Mouse (Mus musculus): Measurements from ENCODE around the gene Schip1. TPM values are rescaled to one million over a fixed set of nuclear protein-coding genes. Genes with fewer than 3 reads are reported as not detected.

Schip1 gene
- polyA plus RNA-seq, 1 experiment from 2014 or later: 39.7 TPM

DNA sequence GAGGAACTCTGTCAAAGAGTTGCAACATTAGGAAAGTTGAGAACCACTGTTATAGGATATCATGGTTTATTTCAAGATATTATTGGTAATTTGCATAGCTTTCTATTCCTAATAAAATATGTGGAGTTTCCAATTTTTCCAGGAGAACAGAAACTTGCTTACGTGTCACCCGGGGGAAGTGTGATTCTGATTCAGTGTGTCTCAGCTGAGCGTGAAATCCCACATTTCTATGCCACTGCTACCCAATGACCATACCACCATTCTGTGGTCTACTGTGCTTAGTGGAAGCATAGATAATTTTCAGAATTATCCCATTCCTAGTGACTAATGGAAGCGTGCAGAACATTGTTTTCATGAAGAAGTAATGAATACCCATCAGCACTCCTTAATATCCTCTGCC lies 532.3 kb downstream of the Schip1 start:
- WGBS: 94% methylated on average over 4 of the region's 4 CpGs
- no peak overlapping the region for H3K27ac ChIP-seq (replicated peaks)
- no peak overlapping the region for H3K4me3 ChIP-seq
- no peaks in the 10 kb centered on the region for H3K9me3 ChIP-seq (replicated peaks)
- no peak for DNase-seq (ENCODE audit: low spot score)
- H3K36me3 ChIP-seq: no peaks in the 10 kb centered on the region
- peaks cover 21% of the 10 kb centered on the region for H3K4me1 ChIP-seq
- no peaks in the 10 kb centered on the region for H3K27me3 ChIP-seq (ENCODE audit: low read depth, poor library complexity, severe bottlenecking)

GRCm38 (mm10) chr3:68602891-68603290 lies 538.3 kb downstream of the Schip1 start:
- no peaks in the 10 kb centered on the region for H3K27me3 ChIP-seq (ENCODE audit: low read depth, poor library complexity, severe bottlenecking)
- peaks cover 6% of the 10 kb centered on the region for H3K4me1 ChIP-seq
- H3K36me3 ChIP-seq: 0 out of 2 replicates have a peak, but pooled peaks cover 3% of the 10 kb centered on the region
- WGBS: 93% methylated on average over 9 of the region's 9 CpGs
- DNase-seq (ENCODE audit: low spot score): no peak
- no peaks in the 10 kb centered on the region for H3K9me3 ChIP-seq (replicated peaks)
- H3K27ac ChIP-seq (replicated peaks): no peak overlapping the region
- H3K4me3 ChIP-seq: no peak overlapping the region

- no peak for DNase-seq (ENCODE audit: low spot score)
- Histone ChIP-seq H3K27me3 (ENCODE audit: low read depth, poor library complexity, severe bottlenecking) (no peaks in the 10 kb centered on the region), H3K4me3 (no peak overlapping the region), H3K27ac (replicated peaks) (no peak overlapping the region), H3K9me3 (replicated peaks) (no peaks in the 10 kb centered on the region), H3K36me3 (0 out of 2 replicates have a peak, but pooled peaks cover 3% of the 10 kb centered on the region), H3K4me1 (peaks cover 6% of the 10 kb centered on the region)
- WGBS: 75% methylated on average over 10 of the region's 10 CpGs
These were observed 539.9 kb downstream of the Schip1 start for GRCm38 (mm10) chr3:68604467-68604866.

DNA sequence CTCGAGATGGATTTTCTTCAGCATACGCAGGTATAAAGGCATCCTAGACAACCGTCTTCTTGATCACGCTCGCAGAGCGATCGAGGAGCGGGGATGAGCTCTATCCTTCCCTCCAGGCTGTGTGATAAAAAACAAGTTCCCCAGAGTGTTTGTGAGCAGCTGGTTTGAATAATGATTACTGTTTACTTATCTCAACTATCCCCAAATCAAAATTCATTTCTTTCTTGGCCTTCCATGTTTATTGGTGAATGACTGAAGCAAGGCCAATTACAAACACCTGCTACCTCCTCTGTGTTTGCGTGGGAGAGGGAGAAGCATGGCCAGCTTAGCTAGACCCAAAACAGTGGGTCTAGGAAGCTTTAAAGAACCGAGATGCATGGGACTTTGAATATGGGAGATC lies 540.4 kb downstream of the Schip1 start:
- Histone ChIP-seq H3K4me1 (peaks cover 6% of the 10 kb centered on the region), H3K36me3 (0 out of 2 replicates have a peak, but pooled peaks cover 3% of the 10 kb centered on the region), H3K27me3 (ENCODE audit: low read depth, poor library complexity, severe bottlenecking) (no peaks in the 10 kb centered on the region), H3K9me3 (replicated peaks) (no peaks in the 10 kb centered on the region), H3K27ac (replicated peaks) (no peak overlapping the region), H3K4me3 (no peak overlapping the region)
- no peak for DNase-seq (ENCODE audit: low spot score)
- WGBS: 87% methylated on average over 10 of the region's 10 CpGs

DNA sequence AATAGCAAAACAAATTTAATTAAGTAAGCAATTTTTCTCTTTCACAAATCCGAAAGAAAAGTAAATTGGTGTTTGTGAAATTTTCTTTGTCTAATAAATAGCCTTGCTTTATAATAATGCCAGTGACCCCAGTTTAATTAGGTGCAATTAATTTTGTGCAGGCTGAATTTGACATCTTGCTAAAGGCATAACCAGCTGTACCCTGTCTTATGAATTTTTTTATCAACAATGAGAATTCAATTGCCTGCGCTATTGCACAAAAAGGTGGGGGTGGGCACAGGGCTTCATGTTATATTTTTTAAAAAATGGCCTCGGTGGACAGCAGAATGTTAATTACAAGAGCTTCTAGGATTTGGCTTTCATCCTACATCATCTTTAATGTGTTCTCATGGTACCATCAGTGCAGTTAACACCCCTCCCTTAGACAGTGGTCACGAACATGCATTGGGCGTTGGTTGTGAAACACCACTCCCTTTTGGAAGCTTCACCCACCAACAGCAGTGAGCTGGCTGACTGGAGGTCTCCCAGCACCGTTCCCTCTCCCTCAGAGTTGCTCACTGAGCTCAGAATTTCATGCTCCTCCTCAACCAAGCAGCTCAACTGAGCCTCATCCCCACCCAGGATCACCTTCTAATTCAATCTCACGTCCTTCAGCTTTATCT lies 541.5 kb downstream of the Schip1 start:
- peaks cover 6% of the 10 kb centered on the region for H3K4me1 ChIP-seq
- no peak overlapping the region for H3K4me3 ChIP-seq
- H3K27me3 ChIP-seq (ENCODE audit: low read depth, poor library complexity, severe bottlenecking): no peaks in the 10 kb centered on the region
- DNase-seq (ENCODE audit: low spot score): no peak
- H3K36me3 ChIP-seq: 0 out of 2 replicates have a peak, but pooled peaks cover 3% of the 10 kb centered on the region
- 93% methylated on average over 7 of the region's 7 CpGs for WGBS
- no peak overlapping the region for H3K27ac ChIP-seq (replicated peaks)
- no peaks in the 10 kb centered on the region for H3K9me3 ChIP-seq (replicated peaks)

DNA sequence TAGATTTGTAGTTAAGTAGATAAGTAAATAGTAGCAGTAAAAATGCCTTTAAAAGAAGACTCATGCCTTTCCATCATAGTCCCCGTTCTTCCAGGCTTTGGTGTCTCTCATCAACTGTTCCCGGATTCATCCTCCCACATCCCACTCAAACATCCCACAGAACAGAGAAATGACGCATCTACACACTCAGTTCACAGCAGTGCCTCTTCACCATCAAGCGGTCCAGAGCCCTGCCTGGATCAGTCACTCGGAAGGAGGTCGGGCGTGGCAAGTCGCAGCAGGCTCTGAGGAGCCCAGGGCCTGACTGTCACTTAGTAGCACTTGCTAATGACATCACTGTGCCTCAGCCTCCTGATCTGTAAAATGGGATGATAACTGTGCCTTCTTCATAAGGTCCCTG lies 542.1 kb downstream of the Schip1 start:
- Histone ChIP-seq H3K27ac (replicated peaks) (no peak overlapping the region), H3K4me1 (peaks cover 5% of the 10 kb centered on the region), H3K4me3 (no peak overlapping the region), H3K27me3 (ENCODE audit: low read depth, poor library complexity, severe bottlenecking) (no peaks in the 10 kb centered on the region), H3K36me3 (0 out of 2 replicates have a peak, but pooled peaks cover 3% of the 10 kb centered on the region), H3K9me3 (replicated peaks) (no peaks in the 10 kb centered on the region)
- DNase-seq (ENCODE audit: low spot score): no peak
- WGBS: 95% methylated on average over 8 of the region's 8 CpGs

- WGBS: 94% methylated on average over 8 of the region's 8 CpGs
- Histone ChIP-seq H3K27me3 (ENCODE audit: low read depth, poor library complexity, severe bottlenecking) (no peaks in the 10 kb centered on the region), H3K27ac (replicated peaks) (no peak overlapping the region), H3K4me3 (no peak overlapping the region), H3K4me1 (no peaks in the 10 kb centered on the region; the same call in 1 of the 2 replicates), H3K36me3 (0 out of 2 replicates have a peak, but pooled peaks cover 3% of the 10 kb centered on the region), H3K9me3 (replicated peaks) (no peaks in the 10 kb centered on the region)
- no peak for DNase-seq (ENCODE audit: low spot score)
These were observed 542.7 kb downstream of the Schip1 start for GRCm38 (mm10) chr3:68607336-68607735.

DNA sequence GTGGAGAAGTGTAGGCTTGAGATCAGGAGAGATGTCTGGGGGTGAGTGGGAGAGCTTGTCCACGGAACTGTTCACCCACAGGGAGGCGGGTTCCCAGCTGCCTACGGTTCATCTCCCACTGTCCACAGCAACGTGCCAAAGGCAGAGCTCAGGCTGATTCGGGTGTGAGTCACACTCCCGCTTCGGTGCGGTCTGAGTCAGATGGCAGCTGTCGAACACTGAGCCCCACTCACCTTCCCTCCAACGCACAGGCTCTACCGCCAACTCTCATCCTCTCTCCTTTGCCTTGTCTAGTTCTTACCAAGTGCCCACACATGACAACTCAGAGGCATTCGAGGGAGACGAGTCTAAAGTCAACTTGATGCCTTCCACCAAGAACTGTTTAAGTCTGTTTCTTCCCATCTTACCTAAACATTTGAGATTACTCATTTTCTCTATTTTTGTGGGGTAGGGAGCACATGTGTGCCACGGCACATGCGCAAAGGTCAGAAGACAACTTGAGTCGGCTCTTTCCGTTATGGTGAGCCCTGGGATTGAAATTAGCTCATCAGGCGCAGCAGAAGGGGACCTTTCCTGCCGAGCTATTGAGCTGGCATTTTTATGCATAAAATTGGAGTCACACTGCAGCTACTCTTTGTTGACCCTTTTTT lies 544.4 kb downstream of the Schip1 start:
- no peaks in the 10 kb centered on the region for H3K9me3 ChIP-seq (replicated peaks)
- peaks cover 11% of the 10 kb centered on the region for H3K4me1 ChIP-seq
- DNase-seq (ENCODE audit: low spot score): no peak
- no peak overlapping the region for H3K4me3 ChIP-seq
- H3K36me3 ChIP-seq: 0 out of 2 replicates have a peak, but pooled peaks cover 3% of the 10 kb centered on the region
- no peak overlapping the region for H3K27ac ChIP-seq (replicated peaks)
- H3K27me3 ChIP-seq (ENCODE audit: low read depth, poor library complexity, severe bottlenecking): no peaks in the 10 kb centered on the region
- WGBS: 91% methylated on average over 19 of the region's 19 CpGs

DNA sequence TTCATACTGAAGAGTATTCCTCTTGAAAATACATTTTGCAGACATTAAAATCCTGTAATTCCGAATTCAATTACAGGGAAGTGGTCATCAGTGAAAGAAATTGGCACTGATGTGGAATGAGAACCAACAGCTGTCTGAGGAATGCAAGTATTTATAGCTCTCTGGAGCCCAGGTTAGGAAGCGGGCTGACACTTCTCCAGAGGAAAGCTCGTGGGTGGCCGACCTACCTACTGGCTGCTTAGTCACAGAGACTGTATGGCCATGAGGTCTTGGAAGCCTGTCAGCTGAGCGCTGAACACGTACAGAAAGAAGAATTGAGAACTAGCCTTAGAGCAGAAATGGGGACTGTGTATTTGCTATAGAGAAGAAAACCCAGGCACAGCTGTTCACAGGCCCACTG lies 545.4 kb downstream of the Schip1 start:
- 89% methylated on average over 6 of the region's 6 CpGs for WGBS
- H3K4me1 ChIP-seq: peaks cover 21% of the 10 kb centered on the region
- no peaks in the 10 kb centered on the region for H3K9me3 ChIP-seq (replicated peaks)
- DNase-seq (ENCODE audit: low spot score): no peak
- H3K4me3 ChIP-seq: no peak overlapping the region
- H3K36me3 ChIP-seq: 0 out of 2 replicates have a peak, but pooled peaks cover 3% of the 10 kb centered on the region
- H3K27me3 ChIP-seq (ENCODE audit: low read depth, poor library complexity, severe bottlenecking): no peaks in the 10 kb centered on the region
- H3K27ac ChIP-seq (replicated peaks): no peak overlapping the region

DNA sequence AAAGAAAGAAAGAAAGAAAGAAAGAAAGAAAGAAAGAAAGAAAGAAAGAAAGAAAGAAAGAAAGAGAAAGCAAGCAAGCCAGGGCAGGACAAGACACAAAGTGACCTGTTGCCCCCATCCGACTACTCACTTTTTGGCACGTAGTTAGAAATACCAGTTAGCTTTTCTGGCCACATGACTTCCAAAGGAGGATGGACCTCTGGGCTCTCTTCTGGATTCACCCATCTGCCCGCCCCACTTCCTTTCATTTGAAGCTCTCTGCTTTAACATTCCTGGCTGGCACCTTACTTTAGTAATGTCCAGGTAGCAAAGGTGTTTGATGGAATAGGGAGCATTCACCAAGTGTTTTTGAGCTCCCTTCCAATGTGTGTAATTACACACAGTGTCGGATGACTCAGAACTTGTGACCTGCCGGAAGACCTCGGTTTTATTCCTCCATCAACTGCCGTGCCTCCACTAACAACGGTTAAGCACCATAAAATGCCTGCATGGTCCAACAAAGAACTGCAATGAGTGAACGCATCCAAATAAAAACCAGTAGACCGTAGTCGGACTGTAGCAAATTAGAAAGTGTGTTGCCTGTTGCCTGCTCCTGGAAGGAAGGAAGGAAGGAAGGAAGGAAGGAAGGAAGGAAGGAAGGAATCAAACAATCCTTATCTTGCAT lies 546.1 kb downstream of the Schip1 start:
- Histone ChIP-seq H3K4me1 (peaks cover 27% of the 10 kb centered on the region), H3K27ac (replicated peaks) (no peak overlapping the region), H3K27me3 (ENCODE audit: low read depth, poor library complexity, severe bottlenecking) (no peaks in the 10 kb centered on the region), H3K9me3 (replicated peaks) (no peaks in the 10 kb centered on the region), H3K4me3 (no peak overlapping the region), H3K36me3 (0 out of 2 replicates have a peak, but pooled peaks cover 3% of the 10 kb centered on the region)
- 91% methylated on average over 11 of the region's 11 CpGs for WGBS
- DNase-seq (ENCODE audit: low spot score): no peak

DNA sequence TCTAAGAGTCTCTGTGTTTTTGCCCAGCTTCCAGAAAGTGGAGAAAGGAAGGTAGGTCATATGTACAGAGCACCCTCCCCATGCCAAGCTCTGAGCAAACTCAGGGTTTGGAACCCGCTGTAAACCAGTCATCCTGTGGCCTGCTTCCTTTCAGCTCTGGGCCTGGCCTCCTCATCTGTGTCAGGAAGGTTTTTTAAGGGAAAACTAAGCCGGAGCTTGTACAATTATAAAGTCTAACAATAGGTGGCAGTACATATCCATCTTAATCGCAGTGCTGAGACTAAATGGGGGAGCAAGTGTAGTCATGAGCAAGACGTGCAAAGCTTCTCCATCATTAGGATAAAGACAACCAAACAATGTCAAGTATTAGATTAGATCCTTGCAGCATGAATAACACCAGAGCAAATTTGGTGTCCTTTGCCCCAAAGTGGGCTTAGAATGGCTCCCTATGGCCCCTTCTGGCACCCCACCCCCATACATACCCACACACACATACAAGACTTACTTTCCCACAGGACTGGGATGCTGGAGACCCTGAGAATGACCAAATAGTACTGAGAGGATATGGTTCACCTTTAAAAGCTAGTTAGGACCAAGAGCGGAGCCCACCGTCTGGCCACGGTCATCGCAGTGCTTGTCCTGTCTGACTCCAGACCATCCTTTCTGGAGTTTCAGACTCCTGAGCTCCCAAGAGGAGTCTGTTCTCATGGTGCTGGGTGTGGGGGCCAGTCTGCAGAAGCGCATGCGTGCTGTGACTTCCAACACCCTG lies 550.6 kb downstream of the Schip1 start:
- H3K4me1 ChIP-seq: peaks cover 35% of the 10 kb centered on the region
- no peaks in the 10 kb centered on the region for H3K9me3 ChIP-seq (replicated peaks)
- no peak overlapping the region for H3K4me3 ChIP-seq
- 73% methylated on average over 10 of the region's 10 CpGs for WGBS
- peaks cover 16% of the 10 kb centered on the region for H3K36me3 ChIP-seq
- DNase-seq (ENCODE audit: low spot score): peak; percentile 27
- peaks cover 4% of the 10 kb centered on the region; the same call in 1 of the 2 replicates for H3K27me3 ChIP-seq (ENCODE audit: low read depth, poor library complexity, severe bottlenecking)
- 0 out of 2 replicates have a peak overlapping the region, but pooled peaks have one; percentile 40 for H3K27ac ChIP-seq (replicated peaks)

GRCm38 (mm10) chr3:68616363-68616762 lies 551.8 kb downstream of the Schip1 start:
- 88% methylated on average over 12 of the region's 12 CpGs for WGBS
- Histone ChIP-seq H3K4me1 (peaks cover 35% of the 10 kb centered on the region), H3K27ac (replicated peaks) (no peak overlapping the region)

More at GRCm38 (mm10) chr3:68616363-68616762, 551.8 kb downstream of the Schip1 start:
- H3K9me3 ChIP-seq (replicated peaks): no peaks in the 10 kb centered on the region
- H3K36me3 ChIP-seq: peaks cover 27% of the 10 kb centered on the region
- H3K27me3 ChIP-seq (ENCODE audit: low read depth, poor library complexity, severe bottlenecking): peaks cover 4% of the 10 kb centered on the region; the same call in 1 of the 2 replicates
- no peak for DNase-seq (ENCODE audit: low spot score)
- no peak overlapping the region for H3K4me3 ChIP-seq
